Mouse (Mus musculus) layer of hippocampus, adult 11-12 months (tissue): ENCODE data around the gene Eif1ad.

Source experiments
- DNase-seq: peaks from one replicate; pipeline ENCODE4 v3.0.0; 2022; ENCODE audit warnings: low spot score

The Eif1ad gene

DNA sequence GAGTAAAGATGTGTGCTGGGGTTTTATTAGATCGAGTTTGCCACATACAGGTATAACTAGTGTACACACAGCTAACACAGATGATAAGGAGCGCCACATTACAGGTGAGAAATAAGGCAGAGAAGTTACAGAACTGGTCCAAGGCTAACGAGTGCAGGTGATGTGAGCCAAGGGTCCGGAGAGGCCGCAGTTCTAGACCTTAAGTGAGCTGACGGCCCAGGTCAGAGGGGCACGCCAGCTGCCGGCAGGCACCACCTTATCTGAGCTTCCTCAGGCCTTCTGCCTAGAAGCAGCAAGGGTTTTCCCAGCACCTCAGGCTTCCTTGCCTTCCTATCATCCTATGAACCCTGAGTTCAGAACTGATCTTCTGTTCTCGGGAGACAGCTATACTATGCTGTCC, 53.1 kb downstream of the Eif1ad start:
- DNase-seq = no peak

DNA sequence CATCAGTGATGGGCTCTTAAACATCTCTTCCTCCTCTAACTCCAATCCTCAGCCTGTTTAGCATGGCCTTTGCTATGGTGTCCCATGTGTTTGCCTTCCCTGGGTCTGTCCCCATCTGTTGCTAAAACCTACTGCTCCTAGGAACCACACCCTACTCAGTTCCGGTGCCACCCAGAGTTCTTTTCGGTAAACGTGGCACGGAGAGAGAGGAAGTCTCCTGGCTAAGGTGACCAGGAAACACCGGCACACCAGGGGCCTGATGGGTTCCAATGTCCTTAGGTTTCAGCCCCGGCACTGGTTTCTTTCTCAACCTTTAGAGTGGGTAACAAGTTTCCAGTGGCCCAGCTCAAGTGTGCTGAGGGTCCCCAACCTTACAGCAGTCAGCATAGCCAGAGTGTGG, 54.0 kb downstream of the Eif1ad start:
- DNase-seq = no peak
